Mouse (Mus musculus) spleen, postnatal 10 days (tissue): Measurements from ENCODE around the gene Ifnk.

ENCODE experiments used
- DNase-seq, 2 experiments: peaks; one replicate each; pipeline ENCODE4 v3.0.0; 2021 to 2022; ENCODE audit warnings: low spot score in 2 of 2

Gene Ifnk

DNA sequence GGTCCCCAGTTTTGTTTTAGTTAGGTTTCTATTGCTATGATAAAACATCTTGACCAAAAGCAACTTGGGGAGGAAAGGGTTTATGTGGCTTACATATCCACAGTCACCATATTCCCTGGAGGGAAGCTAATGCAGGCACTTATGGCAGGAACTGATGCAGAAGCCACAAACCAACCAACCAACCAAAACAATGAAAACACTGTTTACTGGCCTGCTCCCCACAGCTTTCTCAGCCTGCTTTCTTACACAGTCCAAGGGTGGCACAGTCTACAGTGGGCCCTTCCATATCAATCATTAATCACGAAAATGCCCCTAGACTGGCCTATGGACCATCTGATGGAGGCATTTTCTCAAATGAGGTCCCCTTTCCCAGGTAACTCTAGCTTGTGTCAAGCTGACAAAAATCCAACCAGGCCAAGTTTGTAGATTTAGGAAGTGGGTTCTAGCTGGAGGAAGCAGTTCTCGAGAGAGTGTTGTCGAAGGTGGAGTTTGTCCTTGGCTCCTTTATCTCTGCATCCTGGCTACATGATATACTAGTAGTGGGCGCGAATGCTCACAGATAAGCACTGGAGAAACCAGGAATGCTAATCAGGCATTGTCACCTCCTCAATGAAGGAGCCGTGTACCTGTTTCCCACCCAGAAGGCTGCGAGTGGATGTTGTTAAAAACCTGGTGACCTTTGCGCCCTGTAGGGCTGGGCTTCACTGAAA is 35.9 kb downstream of the Ifnk start:
- no peak for DNase-seq

DNA sequence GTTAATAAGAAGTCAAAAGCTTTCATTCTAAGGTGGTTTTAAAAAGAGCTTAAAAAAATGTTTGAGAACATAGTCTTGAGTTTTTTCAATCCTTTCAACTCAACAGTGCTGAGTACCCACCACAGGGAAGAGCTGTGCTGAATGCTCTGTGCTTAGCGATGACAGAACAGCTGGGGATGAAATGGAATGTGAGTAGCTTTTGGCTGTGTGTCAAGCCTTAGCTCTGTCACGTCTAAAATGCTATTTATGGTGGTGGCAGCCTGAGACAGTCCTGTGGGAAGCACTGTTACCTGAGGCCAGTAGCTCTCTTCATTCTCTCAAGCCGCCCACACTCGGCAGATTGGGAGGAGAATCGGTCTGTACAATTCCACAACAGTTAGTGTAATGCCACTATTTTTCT is 37.9 kb downstream of the Ifnk start:
- no peak for DNase-seq

DNA sequence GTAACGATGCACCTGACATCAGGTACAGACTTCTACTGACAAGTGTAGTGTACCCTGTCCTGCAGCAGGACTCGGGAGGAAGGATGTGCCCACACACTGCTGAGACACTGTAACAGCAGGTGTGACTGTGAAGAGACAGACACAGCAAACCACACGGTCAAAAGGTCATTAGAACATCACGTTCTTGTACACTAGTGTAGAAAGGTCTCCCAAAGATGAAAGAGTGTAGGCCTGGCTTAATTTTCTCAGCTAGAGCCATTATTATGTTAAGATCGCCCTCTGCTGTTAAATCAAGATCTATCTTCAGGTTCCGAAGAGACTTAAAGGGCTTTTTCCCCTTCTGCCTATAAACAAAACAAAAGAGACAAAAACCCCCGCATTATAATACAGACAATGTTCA is 40.9 kb downstream of the Ifnk start:
- DNase-seq, result no peak

DNA sequence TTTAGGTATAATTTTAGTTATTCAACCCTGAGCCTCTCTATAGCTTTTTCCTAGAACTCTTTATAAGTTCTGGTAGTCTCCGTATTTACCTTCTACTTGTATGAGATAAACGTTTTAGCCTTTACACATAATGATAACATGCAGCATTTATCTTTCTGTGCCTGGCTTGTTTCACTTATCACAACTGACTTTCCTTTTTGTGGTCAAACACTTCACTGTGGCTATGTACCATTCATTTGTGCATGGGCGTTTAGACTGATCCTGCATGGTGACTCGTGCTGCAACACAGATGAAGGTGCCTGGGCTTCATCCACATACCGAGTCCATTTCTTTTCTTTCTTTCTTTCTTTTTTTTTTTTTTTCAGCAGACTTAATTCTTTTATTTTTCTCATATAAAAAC is 49.8 kb downstream of the Ifnk start:
- DNase-seq, result no peak
